Mouse (Mus musculus) thymus, postnatal 25 days (tissue): ENCODE measurements around the gene Ifnl2.
A peak's percentile ranks its signal among the peaks of the same experiment; 100 is the strongest.
"Not testable (repeated sequence)": the region's sequence is repeated elsewhere in the genome, so short reads cannot be mapped to it uniquely, and the experiment has no call there.

Source experiments
- DNase-seq: peaks from one replicate; pipeline ENCODE4 v3.0.0; 2022

Ifnl2 gene

DNA sequence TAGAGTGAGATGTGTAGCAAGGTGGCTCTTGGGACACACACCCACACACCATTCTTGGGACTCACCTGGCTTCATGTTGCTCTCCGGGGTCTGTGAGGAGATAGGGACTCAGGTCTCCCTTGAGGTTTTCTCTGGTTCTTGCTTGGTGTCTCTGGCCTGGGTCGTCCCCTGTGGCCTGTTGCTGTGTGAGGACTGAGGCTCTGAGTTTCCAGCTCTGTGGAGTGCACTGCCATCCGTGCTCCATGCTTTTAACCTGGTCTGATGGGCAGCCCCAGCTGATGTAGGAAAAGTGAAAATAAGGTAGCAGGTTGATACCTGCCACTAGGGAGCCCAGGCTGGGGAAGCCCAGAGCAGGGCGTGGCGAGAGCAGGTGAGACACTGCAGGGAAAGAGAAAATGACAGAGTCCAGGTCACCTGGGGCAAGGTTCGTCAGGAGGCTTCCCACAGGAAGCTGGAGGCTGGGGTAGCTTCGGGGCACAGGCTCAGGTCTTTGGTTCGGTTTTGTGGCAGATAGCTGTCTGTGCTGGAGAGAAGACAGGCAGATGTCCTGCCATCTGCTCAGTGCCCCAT, at the start of gene Ifnl2:
Gene Ifnl2 (minus strand): TSS at position 51 of the 570 bp plus-strand sequence.
- not testable (repeated sequence) for DNase-seq

DNA sequence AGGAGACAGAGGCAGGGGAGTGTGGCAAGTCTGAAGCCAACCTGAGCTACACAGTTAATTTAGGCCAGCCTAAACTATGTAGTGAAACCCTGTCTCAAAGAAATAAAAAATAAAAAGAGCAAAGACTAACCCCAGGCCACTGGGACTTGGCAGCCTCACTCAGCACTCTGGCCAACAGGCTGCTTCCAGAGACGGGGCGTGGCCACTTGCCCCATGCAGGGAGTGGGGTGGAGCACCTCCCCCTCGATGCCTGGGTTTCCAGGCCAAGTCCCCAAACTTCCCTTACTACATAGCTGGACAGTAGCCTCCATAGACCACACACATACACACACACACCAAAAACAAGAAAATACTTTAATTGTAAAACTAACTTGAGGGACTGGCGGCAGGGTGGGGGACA, 48.2 kb upstream of the Ifnl2 start:
- DNase-seq, result no peak

DNA sequence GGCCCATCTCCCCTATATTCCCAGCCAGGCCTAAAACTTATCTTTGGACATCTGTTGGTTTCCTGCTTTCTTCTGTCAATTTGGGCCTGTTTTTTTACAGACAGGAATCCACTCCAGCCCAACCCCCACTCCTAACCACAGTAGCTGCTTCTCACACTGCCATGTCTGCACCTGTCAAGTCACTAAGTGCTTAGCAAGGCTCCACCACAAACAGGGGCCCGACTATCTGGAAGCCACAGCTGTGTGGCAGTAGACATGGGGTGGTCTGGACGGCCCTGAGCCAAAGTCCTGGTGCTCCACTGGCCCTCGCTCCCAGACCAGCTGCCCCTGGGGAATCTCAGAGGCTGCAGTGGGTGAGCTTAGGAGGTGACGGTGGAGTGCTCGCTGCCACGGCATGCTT, 47.5 kb upstream of the Ifnl2 start:
- peak; percentile 90 for DNase-seq

DNA sequence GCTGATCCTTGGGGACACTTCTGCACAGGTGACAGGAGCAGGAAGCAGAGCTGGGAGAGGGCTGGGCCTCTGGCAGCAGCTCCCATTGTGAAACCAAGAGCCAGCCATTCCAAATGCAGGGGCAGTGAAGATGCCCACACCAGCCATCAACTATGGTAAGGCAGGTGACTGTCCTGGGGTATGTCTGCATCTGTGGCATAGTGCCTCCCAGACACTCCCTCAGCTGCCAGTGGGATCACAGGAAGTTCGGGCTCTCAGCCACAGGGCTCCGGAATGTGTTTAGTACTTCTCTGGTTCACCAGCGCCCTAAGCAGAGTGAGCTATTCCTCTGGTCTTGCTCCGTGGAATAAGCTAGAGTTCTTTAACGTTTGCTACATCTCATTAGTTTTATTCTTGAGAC, 46.8 kb upstream of the Ifnl2 start:
- peak; percentile 32 for DNase-seq

DNA sequence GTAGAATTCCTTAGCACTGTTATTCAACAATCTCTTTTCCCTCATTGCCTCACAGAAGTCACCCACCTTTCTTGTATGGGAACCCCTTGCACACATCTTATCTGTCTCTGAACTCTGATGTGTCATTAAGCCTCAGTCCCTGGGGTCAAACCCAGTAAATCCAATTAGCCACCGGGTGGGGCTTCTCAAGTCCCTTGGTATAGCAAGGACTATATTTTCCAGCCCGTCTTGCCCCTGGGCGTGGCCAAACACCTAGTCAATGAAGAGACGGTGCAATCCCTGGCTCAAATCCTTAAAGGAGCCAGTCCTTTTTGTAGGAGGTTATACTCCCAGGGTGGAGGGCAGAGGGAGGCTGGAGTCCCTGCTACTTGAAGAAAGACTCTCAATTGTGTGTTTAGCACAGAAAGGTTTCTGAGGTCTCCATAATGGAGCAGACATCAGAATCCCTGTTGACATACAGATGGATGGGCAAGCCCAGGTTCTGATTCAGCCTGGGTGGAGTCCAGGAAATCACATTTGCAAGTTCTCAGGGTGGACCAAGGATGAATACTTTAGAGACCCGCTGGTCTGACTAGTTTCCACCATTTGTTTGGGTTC, 45.8 kb upstream of the Ifnl2 start:
- DNase-seq, result no peak

DNA sequence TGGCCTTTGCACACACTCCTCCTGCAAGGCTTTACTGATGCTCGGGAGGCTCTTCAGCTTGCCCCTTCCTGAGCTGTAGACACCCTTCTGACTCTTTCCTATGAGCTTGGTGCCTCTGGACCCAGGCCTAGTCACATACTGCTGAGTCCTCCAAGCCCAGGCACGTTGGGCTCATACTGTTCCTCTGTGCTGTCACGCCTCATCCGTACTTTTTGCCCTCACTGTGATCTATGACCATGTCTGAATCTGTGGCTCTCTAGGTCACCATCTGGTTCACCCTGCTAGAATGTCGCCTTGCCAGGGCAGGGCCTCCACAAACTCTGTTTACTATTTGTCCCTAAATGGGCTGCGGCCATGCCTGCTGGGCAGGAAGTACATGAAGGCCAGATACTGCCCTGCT, 42.8 kb upstream of the Ifnl2 start:
- no peak for DNase-seq

DNA sequence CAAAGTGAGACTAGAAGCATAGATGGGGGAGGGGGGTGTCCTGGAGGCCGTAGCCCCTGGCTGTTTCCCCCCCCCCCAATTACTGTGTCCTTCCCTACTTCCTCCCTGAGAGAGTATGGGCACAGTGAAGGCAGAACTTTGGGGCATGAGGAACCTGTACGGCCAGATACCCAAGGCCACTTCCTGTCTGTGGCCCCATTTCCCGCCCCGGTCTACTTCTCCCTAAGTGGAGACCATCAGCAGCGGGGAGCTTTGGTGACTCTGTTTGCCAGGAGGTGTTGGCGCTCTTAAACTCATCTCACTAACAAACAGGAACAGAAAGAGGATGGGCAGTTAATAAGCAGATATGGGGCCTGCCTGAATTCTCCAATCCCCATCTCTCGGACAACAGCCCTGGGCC, 37.4 kb upstream of the Ifnl2 start:
- no peak for DNase-seq

DNA sequence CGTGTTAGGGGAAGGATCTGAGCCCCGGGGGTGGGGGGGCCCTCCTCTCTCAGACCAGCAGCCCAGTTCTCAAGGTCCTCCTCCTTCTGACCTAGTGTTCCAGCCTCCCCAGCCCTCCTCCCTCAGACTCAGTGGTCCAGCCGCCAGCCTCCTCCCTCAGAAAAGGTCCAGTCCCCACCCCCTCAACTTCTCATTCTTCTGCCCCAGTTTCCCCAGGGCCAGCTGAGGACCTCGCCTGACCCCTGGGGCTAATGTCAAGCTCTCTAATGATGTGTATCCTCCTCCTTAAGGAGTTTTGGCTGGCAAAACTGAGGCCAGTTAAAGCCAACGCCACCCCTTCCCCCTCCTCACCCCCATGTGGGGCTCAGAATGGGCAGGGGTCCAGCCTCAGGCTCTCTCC, 36.9 kb upstream of the Ifnl2 start, which contains the start of gene Nccrp1:
Gene Nccrp1 (minus strand): TSS at position 101 of the 400 bp plus-strand sequence.
- DNase-seq, result no peak

DNA sequence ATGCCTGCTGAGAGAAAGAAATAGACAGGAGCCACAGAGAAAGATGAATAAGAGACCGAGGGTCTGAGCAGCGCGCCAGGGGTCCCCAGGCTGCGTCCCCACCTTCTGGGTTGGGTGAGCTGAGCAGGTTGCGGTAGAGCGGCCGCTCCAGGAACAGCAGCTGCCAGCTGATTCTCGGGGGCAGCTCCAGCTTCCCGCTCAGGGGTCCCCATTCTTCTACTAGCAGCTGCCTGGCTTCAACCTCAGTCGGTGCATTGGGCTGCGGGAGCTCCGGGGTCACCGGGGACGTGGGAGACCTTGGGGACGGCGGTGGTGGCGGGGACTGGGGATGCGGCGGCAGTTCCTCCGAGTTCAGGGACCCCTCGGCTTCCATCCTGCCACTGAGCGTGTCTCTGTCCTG, 36.4 kb upstream of the Ifnl2 start:
- no peak for DNase-seq

DNA sequence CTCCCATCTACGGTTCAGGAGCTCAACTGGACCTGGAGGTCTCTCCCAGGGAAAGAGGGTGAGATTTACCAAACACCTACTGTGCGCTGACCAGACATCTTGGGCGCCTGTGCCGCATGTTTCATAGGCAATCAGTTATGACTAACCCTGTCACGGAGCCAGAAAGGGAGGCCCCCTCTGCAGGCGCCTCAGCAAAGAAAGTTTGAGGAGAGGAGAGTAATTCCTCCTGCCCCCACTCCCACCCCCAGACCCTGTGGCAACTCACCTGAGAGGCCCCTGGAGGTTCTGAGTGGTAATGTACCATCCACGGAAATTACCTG, 35.6 kb upstream of the Ifnl2 start:
- DNase-seq, result no peak

DNA sequence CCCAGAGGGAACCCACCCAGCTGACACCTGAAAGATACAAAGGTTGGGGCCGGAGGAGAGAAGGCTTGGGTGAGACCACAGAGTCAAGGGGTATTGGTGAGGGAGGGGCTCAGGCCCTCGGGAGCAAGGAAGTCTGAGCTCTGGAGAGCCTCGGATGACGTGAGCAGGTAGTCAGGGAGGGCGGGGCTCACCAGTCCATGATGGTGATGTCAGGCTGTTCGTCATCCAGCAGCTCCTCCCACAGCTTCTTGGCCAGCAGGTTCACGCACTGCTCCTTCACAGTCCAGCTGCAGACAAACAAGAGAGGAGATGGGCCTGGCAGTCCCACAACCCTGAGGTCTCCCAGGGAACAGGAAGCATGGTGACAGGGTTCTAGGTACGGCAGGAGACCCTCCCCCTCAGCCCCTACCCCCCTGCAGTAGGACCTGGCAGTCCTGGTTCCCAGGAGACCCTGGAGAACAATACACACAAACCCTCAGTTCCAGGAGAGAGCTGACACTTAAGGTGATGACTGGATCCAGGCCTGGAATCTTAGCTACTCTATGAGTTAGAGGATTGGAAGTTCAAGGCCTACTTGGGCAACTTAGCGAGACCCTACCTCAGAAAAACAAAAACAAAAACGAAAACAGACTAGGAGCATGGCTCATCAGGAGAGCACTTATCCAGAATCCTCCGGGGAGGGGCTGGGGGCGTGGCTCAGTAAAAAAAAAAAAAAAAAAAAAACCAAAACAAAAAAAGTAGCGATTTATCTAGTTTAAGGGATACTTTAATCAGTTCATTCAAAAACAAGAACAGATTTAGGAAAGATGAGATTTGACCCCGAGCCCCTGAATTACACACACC, 35.0 kb upstream of the Ifnl2 start:
- no peak for DNase-seq

DNA sequence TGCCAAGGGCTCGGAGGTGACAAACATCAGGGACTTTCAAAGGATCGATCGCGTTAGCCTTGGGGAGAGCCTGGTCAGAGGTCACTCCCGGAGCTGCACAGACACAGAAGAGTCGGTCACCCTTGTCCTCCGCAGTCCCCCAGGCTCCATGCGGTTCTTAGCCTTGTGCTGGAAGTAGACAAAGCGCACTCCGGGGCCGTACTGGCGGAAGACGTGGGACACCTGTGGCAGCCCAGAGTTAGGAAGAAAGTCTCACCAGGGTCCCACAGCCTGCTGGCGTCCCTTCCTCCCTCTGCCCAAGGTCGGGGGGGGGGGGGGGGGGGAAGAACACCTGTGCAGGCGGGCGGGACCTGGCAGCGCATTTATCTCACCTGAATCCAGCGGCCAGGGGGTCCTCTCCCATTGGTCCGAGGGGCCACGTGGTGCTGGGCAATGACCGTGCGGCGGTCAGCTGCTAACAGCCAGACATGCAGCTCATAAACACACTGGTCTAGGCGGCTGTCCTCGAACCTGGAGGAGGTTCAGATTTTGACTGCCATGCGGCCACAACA, 33.9 kb upstream of the Ifnl2 start:
- DNase-seq, result no peak

DNA sequence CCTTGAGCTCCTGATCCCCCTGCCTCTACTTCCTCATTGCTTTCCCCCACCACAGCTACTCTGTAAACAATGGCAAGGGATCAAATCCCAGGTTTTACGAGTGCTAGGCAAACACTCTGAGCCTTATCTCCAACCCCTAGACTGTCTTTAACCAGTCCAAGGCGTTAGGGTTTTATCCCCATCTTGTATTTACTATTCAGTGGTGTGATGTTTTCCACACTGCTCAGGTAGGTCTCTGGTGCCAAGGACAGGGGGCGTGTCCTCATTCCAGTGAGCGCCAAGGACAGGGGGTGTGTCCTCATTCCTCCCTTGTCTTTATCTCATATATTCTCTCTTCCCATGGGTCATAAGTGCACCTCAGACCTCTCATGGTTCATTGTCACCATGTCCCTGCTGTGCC, 30.3 kb upstream of the Ifnl2 start, which contains the start of gene Sycn:
Gene Sycn (plus strand): TSS at position 360 of the 400 bp plus-strand sequence.
- DNase-seq, result no peak

DNA sequence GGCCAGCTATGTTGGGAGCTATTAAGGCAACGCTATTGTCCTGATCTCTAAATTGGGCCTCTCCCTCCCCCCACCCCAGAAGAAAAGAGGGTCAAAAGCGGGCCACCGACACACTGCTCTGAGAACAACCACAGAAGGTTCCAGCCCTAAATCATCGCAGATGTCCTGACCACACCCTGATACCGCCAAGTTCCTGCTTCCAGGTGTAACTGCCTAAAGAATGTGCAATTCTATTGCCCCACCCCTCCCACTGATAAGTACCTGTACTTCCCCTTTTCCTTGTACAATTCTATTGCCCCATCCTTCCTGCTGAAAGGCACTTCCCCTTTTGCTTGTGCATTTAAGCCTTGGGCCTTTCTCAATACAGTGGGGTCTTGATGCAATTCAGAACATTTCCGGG, 28.6 kb upstream of the Ifnl2 start:
- DNase-seq, result not testable (repeated sequence)

DNA sequence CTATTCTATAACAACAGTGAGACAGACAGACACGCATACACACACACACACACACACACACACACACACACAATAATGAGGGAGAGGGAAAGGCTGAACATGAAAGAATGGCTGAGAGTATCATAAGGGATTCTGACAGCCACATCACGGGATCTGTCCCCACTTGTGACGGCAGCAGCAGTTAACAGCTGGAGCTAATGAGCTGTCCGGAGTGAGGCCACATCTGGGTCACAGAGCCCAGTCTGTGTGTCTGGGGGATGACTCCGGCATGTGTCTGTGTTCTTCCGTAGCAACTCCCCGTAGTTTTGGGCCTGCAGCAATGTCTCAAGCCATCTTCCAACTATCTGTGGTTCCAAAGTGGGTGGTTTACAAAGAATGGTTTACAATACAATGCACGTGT, 21.8 kb upstream of the Ifnl2 start:
- no peak for DNase-seq

DNA sequence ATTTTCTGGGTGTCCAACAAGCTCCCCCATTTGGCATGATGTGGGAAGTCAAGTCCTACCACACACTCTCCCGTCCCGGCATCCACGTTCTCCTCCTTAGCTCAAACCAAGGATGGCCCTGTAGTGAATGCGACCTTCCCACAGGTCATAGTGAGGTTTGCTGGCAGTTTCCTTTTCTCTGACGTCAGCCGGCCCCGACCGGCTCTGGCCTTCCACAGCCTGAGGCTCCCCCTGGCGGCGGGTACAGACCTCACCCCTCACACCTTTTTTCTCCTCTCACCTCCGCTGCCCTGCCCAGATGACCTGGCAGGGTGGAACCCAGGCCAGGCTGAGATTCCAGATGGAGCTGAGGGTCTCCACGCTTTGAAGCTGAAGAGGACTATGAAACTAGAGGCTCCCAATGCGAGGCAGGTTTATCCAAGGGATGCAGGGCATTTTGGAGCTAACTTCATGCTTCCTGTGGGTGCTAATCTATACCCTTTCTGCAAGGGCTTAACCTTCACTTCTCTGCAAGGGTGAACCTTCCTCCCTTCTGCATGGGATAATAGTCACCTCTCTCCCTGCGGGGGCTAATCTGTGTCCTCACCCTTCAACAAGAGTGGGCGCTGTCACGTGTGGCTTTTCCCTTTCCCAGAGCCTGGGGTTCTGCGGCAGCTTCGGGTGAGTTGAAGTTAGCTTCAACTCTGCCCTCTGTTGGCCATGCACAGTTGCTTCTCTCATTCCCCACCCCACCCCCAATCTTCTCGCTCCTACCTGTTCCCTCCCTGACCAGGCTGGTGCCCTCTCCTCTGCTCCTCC, 17.9 kb upstream of the Ifnl2 start:
- peak; percentile 91 for DNase-seq

DNA sequence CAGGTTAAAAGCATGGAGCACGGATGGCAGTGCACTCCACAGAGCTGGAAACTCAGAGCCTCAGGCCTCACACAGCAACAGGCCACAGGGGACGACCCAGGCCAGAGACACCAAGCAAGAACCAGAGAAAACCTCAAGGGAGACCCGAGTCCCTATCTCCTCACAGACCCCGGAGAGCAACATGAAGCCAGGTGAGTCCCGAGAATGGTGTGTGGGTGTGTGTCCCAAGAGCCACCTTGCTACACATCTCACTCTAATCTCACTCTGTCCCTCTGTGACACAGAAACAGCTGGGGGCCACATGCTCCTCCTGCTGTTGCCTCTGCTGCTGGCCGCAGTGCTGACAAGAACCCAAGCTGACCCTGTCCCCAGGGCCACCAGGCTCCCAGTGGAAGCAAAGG, 12.3 kb upstream of the Ifnl2 start, which contains the start of gene Ifnl3:
Gene Ifnl3 (plus strand): TSS at position 301 of the 400 bp plus-strand sequence.
- DNase-seq, result not testable (repeated sequence)

DNA sequence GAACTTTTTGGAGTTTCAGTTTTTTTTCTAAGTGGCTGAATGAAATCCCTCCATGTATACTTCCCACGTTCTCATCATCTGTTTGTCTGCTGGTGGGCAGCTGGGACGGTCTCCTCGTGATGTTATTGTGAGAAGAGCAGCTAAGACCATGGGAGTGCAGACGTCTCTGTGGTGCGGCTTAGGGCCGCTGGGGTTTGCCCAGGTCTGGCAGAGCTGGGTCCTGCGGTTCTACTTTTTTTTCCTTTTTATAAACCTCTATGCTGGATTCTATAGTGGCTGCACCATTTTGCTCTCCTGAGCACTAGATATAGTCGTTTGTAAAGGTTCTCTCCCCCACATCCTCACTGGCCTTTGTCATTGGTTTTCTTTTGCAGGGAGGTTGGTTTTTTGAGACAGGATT, 1.2 kb upstream of the Ifnl2 start:
- no peak for DNase-seq

DNA sequence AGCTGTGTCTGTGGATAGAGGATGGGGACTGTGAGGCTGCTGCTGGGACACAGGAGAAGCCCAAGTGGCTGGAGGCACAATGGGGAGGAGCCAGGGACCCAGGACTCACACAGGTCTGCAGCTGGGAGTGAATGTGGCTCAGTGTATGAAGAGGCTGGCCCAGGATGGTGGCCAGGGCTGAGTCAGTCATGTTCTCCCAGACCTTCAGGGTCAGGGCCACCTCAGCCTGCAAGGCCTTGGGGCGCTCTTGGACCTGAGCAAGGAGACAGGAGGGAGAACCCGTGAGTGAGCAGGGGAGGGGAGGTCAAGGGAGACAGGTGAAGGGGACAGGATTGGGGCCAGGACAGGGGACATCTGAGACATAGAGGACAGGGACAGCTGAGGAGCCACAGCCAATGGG, 1.1 kb downstream of the Ifnl2 start:
- DNase-seq, result not testable (repeated sequence)

DNA sequence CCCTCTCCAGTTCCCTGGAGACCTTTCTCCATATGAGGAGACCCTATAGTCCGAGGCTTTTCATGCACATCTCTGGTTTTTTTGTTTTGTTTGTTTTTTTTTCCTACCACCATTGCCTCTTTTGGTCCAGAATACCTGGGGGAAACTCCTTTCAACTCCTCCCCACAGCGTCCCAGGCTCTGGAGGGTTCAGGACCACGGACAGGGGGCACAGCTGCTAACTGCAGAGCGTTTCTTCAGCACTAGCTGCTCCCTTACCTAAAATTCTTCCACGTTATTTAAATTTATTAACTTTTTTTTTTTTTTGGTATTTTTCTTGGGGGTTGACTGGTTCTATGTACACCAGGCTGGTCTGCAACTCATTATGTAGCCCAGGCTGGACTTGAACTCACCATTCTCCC, 4.7 kb downstream of the Ifnl2 start:
- DNase-seq, result no peak

DNA sequence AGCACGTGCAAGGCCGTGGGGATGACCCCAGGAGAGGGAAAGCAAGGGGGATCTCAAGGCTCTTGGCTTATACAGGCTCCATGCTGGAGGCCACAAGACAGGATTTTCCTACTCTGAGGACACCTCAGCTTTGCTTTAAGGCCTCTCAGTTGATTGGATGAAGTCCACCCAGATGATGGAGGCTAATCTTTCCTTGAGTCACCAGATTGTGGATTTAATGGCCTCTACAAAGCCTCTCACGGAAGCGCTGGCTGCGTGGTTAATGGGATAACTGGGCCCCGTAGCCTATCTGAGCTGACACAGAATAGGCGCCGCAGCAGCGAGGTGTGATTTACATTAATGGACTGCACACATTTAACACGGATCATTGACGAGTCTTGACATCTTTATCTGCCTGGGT, 14.8 kb downstream of the Ifnl2 start:
- DNase-seq, result no peak

DNA sequence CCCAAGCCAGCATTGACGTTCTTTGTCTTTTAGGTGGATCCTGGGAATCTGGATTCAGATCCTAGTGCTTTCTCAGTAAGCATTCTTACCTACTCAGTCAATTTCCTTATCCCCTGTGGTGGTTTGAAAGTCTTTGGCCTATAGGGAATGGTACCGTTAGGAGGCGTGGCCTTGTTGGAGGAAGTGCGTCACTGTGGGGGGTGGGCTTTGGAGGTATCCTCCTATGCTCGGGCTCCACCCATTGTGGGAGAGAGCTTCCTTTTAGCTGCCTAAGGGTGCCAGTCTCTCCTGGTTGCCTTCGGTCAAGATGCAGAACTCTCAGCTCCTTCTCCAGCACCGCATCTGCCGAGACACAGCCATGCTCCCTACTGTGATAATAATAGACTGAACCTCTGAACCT, 17.9 kb downstream of the Ifnl2 start:
- no peak for DNase-seq

DNA sequence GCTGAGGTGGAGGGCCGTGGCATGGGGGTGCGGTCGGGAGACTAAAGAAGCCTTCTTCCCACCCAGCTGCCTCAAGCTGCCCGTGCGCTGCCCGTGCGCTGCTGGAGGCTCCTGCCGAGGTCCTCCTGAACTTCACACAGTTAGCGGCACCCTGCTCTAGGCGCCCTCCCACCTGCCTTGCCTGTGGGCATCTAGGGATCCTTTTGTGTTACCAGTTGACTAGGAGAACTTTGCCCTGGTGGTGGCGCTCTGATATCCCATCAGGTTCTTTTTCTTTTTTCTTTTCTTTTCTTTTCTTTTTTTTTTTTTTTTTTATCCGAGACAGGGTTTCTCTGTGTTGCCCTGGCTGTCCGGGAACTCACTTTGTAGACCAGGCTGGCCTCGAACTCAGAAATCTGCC, 19.4 kb downstream of the Ifnl2 start:
- peak; percentile 9 for DNase-seq
